Mouse (Mus musculus) cortical plate, adult 2 months (tissue): ENCODE data around the gene Prss41.

Experiments used
- CTCF ChIP-seq: fragments of 200-500 bp; IDR thresholded peaks from 2 replicates; pipeline ENCODE4 v1.5.1; 2011; ENCODE audit warnings: mild to moderate bottlenecking, control low read depth, low read length; ENCODE audit not compliant: insufficient read depth; ENCODE audit errors: extremely low read depth
- POLR2A ChIP-seq: fragments of 200-500 bp; IDR thresholded peaks from 2 replicates; pipeline ENCODE4 v1.6.1; 2011; ENCODE audit warnings: mild to moderate bottlenecking, low read length, control low read depth; ENCODE audit not compliant: insufficient read depth; ENCODE audit errors: extremely low read depth

- no peak for TF ChIP-seq CTCF
- no peak for TF ChIP-seq POLR2A
Observed at GRCm38 (mm10) chr17:23815641-23816040, 28.3 kb downstream of the Prss41 start.
